ENCODE assay signal across 8 mouse cellular contexts in the genomic region with DNA sequence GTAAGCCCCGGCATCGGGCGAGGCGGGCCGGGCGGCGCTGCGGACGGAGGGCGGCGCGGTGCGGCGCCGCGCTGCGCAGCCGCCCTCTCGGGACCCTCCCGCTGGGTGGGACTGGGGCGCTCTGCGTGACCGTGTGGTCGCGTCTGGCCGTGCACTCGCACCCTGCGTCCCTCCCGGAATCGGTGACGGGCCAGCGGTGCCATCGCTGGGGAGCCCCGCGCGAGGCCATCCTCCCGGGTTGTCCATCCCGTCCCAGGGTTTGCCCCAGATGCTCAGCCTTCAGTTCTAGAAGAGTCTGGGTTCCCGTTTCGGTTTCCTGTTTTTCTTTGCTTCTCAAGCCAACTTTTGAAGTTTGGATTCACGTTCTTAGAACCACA. TPM values are rescaled to one million over a fixed set of nuclear protein-coding genes. Genes with fewer than 3 reads are reported as not detected.
DNase-seq lines count a peak whose midpoint lies in the region; ATAC-seq and TF ChIP-seq lines count a peak whose summit lies in the region.

No protein-coding gene starts in this region.

- peak overlapping the region; percentile 92 for H3K9ac ChIP-seq in embryonic facial prominence, embryonic 14.5 days (ENCODE audit: low read depth, low read length)
- peak overlapping the region; percentile 92 for H3K9ac ChIP-seq in intestine, embryonic 16.5 days (ENCODE audit: low read depth, low read length)
- peak overlapping the region; percentile 88 for H3K9ac ChIP-seq in midbrain, embryonic 12.5 days (replicated peaks)

- TF ChIP-seq CTCF in layer of hippocampus, adult 2 months (conservative IDR thresholded peaks at IDR 0.05) = peak; percentile 26; the same call in 1 of the 2 replicates

- no peaks in the 10 kb centered on the region for H3K27me3 ChIP-seq in embryonic facial prominence, embryonic 14.5 days (replicated peaks; ENCODE audit: control insufficient read depth, insufficient read depth, low read length)
- H3K27me3 ChIP-seq in intestine, embryonic 16.5 days (replicated peaks; ENCODE audit: control insufficient read depth, insufficient read depth, low read length) = no peaks in the 10 kb centered on the region
- no peaks in the 10 kb centered on the region for H3K27me3 ChIP-seq in midbrain, embryonic 12.5 days

- peaks cover 11% of the 10 kb centered on the region for H3K36me3 ChIP-seq in embryonic facial prominence, embryonic 14.5 days (ENCODE audit: control insufficient read depth, insufficient read depth, low read length)
- no peaks in the 10 kb centered on the region for H3K36me3 ChIP-seq in intestine, embryonic 16.5 days (ENCODE audit: control insufficient read depth, insufficient read depth, low read length)
- H3K36me3 ChIP-seq in midbrain, embryonic 12.5 days = peaks cover 10% of the 10 kb centered on the region; the same call in 1 of the 2 replicates

- peaks cover 10% of the 10 kb centered on the region for H3K4me1 ChIP-seq in embryonic facial prominence, embryonic 14.5 days (ENCODE audit: control insufficient read depth, insufficient read depth, low read length)
- H3K4me1 ChIP-seq in intestine, embryonic 16.5 days (ENCODE audit: control insufficient read depth, insufficient read depth, low read length) = peaks cover 8% of the 10 kb centered on the region; the same call in 1 of the 2 replicates
- H3K4me1 ChIP-seq in midbrain, embryonic 12.5 days = peaks cover 19% of the 10 kb centered on the region

- peak; percentile 92 for ATAC-seq in embryonic facial prominence, embryonic 14.5 days (ENCODE audit: low read depth)
- peak; percentile 93 for ATAC-seq in intestine, embryonic 16.5 days
- peak; percentile 93 for ATAC-seq in midbrain, embryonic 12.5 days (ENCODE audit: low FRiP score, low read depth)

- 0% methylated on average over 11 of the region's 41 CpGs for WGBS in embryonic facial prominence, embryonic 14.5 days
- under 1% methylated on average over 23 of the region's 41 CpGs for WGBS in intestine, embryonic 16.5 days
- under 1% methylated on average over 41 of the region's 41 CpGs for WGBS in midbrain, embryonic 12.5 days

- DNase-seq in layer of hippocampus, adult 2 months (ENCODE audit: low spot score in 2 of 2) = peak in 1 of 2 experiments; percentile 10
- DNase-seq in layer of hippocampus, postnatal 14 days (ENCODE audit: low spot score in 2 of 2) = no peak
- peak; percentile 54 for DNase-seq in MEL-GATA-1-ER (ENCODE audit: extremely low read depth, low read depth)
- DNase-seq in embryonic facial prominence, embryonic 14.5 days (ENCODE audit: low spot score) = peak; percentile 51
- no peak for DNase-seq in cerebellum, adult 9-11 months
- no peak for DNase-seq in layer of hippocampus, postnatal 36 days

- peak overlapping the region; percentile 90 for H3K4me3 ChIP-seq in layer of hippocampus, adult 2 months
- peak overlapping the region; percentile 87 for H3K4me3 ChIP-seq in embryonic facial prominence, embryonic 14.5 days (ENCODE audit: low read depth, low read length)
- H3K4me3 ChIP-seq in intestine, embryonic 16.5 days (ENCODE audit: low read length) = peak overlapping the region; percentile 81
- H3K4me3 ChIP-seq in midbrain, embryonic 12.5 days = peak overlapping the region; percentile 91

- H3K9me3 ChIP-seq in embryonic facial prominence, embryonic 14.5 days (ENCODE audit: control insufficient read depth, low read length) = no peaks in the 10 kb centered on the region
- no peaks in the 10 kb centered on the region for H3K9me3 ChIP-seq in intestine, embryonic 16.5 days (ENCODE audit: control insufficient read depth, low read length)
- no peaks in the 10 kb centered on the region for H3K9me3 ChIP-seq in midbrain, embryonic 12.5 days

- H3K4me2 ChIP-seq in embryonic facial prominence, embryonic 14.5 days (ENCODE audit: low read depth, low read length) = peak overlapping the region; percentile 71
- H3K4me2 ChIP-seq in intestine, embryonic 16.5 days (ENCODE audit: low read depth, low read length) = peak overlapping the region; percentile 48
- H3K4me2 ChIP-seq in midbrain, embryonic 12.5 days (replicated peaks) = peak overlapping the region; percentile 59

- peak overlapping the region; percentile 95 for H3K27ac ChIP-seq in layer of hippocampus, adult 2 months
- H3K27ac ChIP-seq in embryonic facial prominence, embryonic 14.5 days (replicated peaks; ENCODE audit: low read depth, low read length) = peak overlapping the region; percentile 84
- peak overlapping the region; percentile 89 for H3K27ac ChIP-seq in intestine, embryonic 16.5 days (ENCODE audit: low read length)
- H3K27ac ChIP-seq in midbrain, embryonic 12.5 days (replicated peaks) = peak overlapping the region; percentile 88

RNA-seq across cellular contexts. Expression of gene Washc4, which starts 0.5 kb away (rescaled TPM):
- total RNA-seq in layer of hippocampus, adult 2 months (2021) = 10 to 100 TPM; 28.3 to 28.9 TPM
- 10 to 100 TPM; 23.1 to 24.9 TPM for total RNA-seq in layer of hippocampus, postnatal 14 days (2021)
- polyA plus RNA-seq in embryonic facial prominence, embryonic 14.5 days (2014; fragmentation: Nextera tagmentation; extraction: Ambion mirVana) = 41.4 and 42.9 TPM in 2 replicates
- 43.6 and 46.8 TPM in 2 replicates for polyA plus RNA-seq in intestine, embryonic 16.5 days (2015; fragmentation: Nextera tagmentation; extraction: Ambion mirVana)
- polyA plus RNA-seq in midbrain, embryonic 12.5 days (2016; fragmentation: Nextera tagmentation; extraction: Ambion mirVana) = 37.9 and 38.3 TPM in 2 replicates
- 10 to 100 TPM; 31.2 to 33.1 TPM for total RNA-seq in layer of hippocampus, postnatal 36 days (2021)

RNA-seq across cellular contexts. Expression of gene Aldh1l2, which starts 10.2 kb away (rescaled TPM):
- 1 to 10 TPM; 2.0 to 2.2 TPM for total RNA-seq in layer of hippocampus, adult 2 months (2021)
- 1 to 10 TPM; 5.5 to 5.6 TPM for total RNA-seq in layer of hippocampus, postnatal 14 days (2021)
- 5.6 and 6.5 TPM in 2 replicates for polyA plus RNA-seq in embryonic facial prominence, embryonic 14.5 days (2014; fragmentation: Nextera tagmentation; extraction: Ambion mirVana)
- 1.6 TPM in 2 replicates for polyA plus RNA-seq in intestine, embryonic 16.5 days (2015; fragmentation: Nextera tagmentation; extraction: Ambion mirVana)
- polyA plus RNA-seq in midbrain, embryonic 12.5 days (2016; fragmentation: Nextera tagmentation; extraction: Ambion mirVana) = 11.4 and 12.1 TPM in 2 replicates
- 1 to 10 TPM; 3.2 TPM for total RNA-seq in layer of hippocampus, postnatal 36 days (2021)

Comparison
In these comparisons a context has a peak if more than half of its experiments do, and no peak if none do; other contexts are left out.
1. DNase-seq: peak in MEL-GATA-1-ER (single experiment) and embryonic facial prominence, embryonic 14.5 days (single experiment); none in layer of hippocampus, postnatal 14 days (0 of 2), cerebellum, adult 9-11 months (single experiment) and layer of hippocampus, postnatal 36 days (0 of 2).
2. Peak in every context shown above with its lines, with median percentiles within 50 percentile points of each other: H3K27ac ChIP-seq, H3K4me3 ChIP-seq, ATAC-seq, H3K4me2 ChIP-seq and H3K9ac ChIP-seq.